Mouse (Mus musculus): ENCODE measurements at regions not wholly inside any gene's neighbourhood (a gene's known extent, or its start where the extent isn't known, plus 50 kb on each side); places are given as distances from the start of the nearest gene placed in this dataset.

DNA sequence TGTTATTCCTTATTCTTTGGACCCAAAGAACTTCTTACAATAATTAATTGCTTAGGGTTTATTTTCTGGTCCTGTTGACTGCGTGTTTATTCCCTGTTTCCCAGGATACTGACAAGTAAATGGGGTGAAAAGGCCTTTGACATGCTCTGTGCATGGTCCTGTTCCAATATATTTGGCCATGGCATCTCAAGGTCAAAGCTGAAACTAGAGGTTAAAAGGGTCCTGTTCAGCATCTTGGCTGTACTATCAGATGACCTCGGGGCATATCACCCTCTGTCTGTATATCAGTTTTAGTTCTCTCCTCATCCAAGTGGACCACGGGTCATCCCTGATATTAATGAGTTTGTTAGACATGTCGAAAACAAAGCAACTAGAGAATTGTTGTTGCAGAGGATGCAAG lies 50.2 kb upstream of the Igfbp3 start:
- TF ChIP-seq POLR2A (IDR thresholded peaks at IDR 0.05; ENCODE audit: low read depth, low read length) (no peak), CTCF (conservative IDR thresholded peaks at IDR 0.05; ENCODE audit: insufficient read depth, insufficient read length, low read depth, low read length) (no peak)

Data from kidney, adult 2 months (tissue).